Mouse (Mus musculus): ENCODE data around the gene Calm5. TPM values are rescaled to one million over a fixed set of nuclear protein-coding genes. Genes with fewer than 3 reads are reported as not detected.

Calm5 gene
- polyA plus RNA-seq, 1 experiment from 2014 or later, result not detected

GRCm38 (mm10) chr13:3862922-3863580 lies 9.1 kb downstream of the Calm5 start:
- no peaks in the 10 kb centered on the region for H3K36me3 ChIP-seq (ENCODE audit: insufficient read depth, low read length)
- no peak for ATAC-seq (ENCODE audit: low FRiP score, low TSS enrichment)
- H3K4me2 ChIP-seq (replicated peaks; ENCODE audit: low read depth, low read length), result no peak overlapping the region
- H3K9me3 ChIP-seq (ENCODE audit: low read length), result no peaks in the 10 kb centered on the region
- H3K27me3 ChIP-seq (ENCODE audit: insufficient read depth, low read length), result no peaks in the 10 kb centered on the region
- H3K27ac ChIP-seq (ENCODE audit: low read length), result no peak overlapping the region
- H3K9ac ChIP-seq (replicated peaks; ENCODE audit: low read length), result no peak overlapping the region
- no peaks in the 10 kb centered on the region for H3K4me1 ChIP-seq (ENCODE audit: insufficient read depth, low read length)
- WGBS, result 86% methylated on average over 10 of the region's 10 CpGs
- no peak overlapping the region for H3K4me3 ChIP-seq (ENCODE audit: low read length)

DNA sequence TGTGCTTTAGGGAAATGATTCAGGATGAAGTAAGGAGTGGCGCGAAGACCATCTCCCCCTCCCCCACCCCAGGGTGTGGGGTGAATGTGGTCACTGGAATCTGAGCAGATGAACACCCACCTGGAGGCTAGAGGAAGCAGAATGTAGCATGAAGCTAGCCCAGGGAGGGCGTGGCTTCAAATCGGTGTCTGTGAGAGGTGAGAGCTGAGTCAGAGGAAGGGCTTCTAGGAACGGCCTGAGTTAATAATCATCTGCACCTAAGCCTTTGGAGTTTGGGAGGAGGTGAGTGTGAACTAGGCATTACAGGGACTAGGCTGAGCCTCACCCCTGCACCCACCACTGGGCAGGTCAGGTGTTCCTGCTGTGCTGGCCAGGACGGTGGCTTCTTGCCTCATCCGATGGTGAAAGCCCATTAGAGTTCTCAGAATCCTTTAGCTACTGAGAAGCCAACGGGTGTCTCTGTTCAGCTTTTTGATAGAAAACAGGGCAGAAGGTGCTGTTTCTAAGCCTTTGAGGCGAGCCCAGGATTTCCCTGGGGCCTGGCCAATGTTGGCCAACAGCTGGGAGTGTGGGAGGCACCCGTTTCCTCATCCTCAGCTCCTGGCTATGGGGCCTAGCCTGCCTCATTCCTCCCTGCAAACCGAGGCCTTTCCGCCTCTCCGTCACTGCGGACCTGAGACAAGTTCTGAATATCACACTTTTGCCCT lies 11.8 kb downstream of the Calm5 start:
- H3K9ac ChIP-seq (replicated peaks; ENCODE audit: low read length), result no peak overlapping the region
- H3K4me1 ChIP-seq (ENCODE audit: insufficient read depth, low read length), result no peaks in the 10 kb centered on the region
- H3K27ac ChIP-seq (ENCODE audit: low read length), result no peak overlapping the region
- peak; percentile 74; the same call in 1 of the 2 replicates for ATAC-seq (ENCODE audit: low FRiP score, low TSS enrichment)
- WGBS, result 80% methylated on average over 14 of the region's 14 CpGs
- no peak overlapping the region for H3K4me2 ChIP-seq (replicated peaks; ENCODE audit: low read depth, low read length)
- no peaks in the 10 kb centered on the region for H3K27me3 ChIP-seq (ENCODE audit: insufficient read depth, low read length)
- no peaks in the 10 kb centered on the region for H3K9me3 ChIP-seq (ENCODE audit: low read length)
- no peaks in the 10 kb centered on the region for H3K36me3 ChIP-seq (ENCODE audit: insufficient read depth, low read length)
- no peak overlapping the region for H3K4me3 ChIP-seq (ENCODE audit: low read length)

DNA sequence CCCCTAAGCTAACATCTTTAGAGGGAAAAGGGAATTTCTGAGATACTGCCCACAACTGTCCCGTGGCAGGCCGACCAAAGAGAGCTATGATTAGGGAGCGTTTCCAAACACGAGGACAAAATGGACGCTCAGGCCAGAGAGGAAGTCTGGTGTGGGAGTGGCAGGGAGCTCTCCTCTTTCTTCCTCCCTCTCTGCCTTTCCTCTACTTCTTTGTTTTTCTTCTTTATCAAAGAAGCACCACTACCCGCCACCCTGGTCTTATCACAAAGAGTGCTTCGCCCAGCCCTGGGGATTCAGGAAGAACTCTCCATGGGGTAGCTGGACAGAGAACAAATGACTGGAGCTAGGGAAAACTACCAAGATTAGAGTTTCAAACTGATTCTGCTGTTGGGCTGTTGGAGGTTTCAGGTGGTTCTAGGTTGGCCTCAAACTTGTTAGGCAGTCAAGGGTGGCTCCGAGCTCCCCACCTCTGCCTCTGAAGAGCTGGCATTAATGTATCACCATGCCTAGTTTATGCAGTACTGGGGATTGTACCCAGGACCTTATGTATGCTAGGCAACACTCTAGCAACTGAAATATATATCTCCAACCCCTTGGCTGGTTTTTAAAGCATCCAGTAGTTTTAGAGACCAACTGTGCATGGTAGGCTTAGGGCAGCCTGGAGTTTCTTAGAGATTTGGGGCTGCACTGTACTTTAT lies 12.5 kb downstream of the Calm5 start:
- no peak for ATAC-seq (ENCODE audit: low FRiP score, low TSS enrichment)
- Histone ChIP-seq H3K27ac (ENCODE audit: low read length) (no peak overlapping the region), H3K9me3 (ENCODE audit: low read length) (no peaks in the 10 kb centered on the region), H3K36me3 (ENCODE audit: insufficient read depth, low read length) (no peaks in the 10 kb centered on the region), H3K9ac (replicated peaks; ENCODE audit: low read length) (no peak overlapping the region), H3K4me3 (ENCODE audit: low read length) (no peak overlapping the region), H3K4me2 (replicated peaks; ENCODE audit: low read depth, low read length) (no peak overlapping the region), H3K27me3 (ENCODE audit: insufficient read depth, low read length) (no peaks in the 10 kb centered on the region), H3K4me1 (ENCODE audit: insufficient read depth, low read length) (no peaks in the 10 kb centered on the region)
- WGBS, result 78% methylated on average over 8 of the region's 8 CpGs

DNA sequence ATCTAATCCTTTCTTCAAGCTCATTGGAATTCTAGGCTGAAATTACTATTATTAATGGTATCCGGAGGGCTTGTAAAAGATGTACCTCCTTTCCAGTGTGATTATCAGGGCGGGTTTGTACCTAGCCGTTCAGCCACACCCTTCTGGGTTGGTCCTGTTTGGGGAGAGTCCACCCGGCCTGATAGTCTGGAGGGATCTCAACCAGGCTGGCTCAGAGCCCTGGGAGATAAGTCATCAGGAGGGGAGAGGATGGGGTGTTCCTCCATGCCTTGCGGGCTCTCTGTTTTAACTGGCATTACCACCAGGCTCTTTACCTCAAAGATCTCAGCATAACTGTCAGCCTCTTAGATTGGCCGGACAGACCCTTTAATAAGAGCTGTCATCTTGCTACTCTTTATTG lies 13.2 kb downstream of the Calm5 start:
- Histone ChIP-seq H3K4me1 (ENCODE audit: insufficient read depth, low read length) (no peaks in the 10 kb centered on the region), H3K4me2 (replicated peaks; ENCODE audit: low read depth, low read length) (no peak overlapping the region), H3K27ac (ENCODE audit: low read length) (no peak overlapping the region), H3K4me3 (ENCODE audit: low read length) (no peak overlapping the region), H3K36me3 (ENCODE audit: insufficient read depth, low read length) (no peaks in the 10 kb centered on the region), H3K9ac (replicated peaks; ENCODE audit: low read length) (no peak overlapping the region), H3K27me3 (ENCODE audit: insufficient read depth, low read length) (no peaks in the 10 kb centered on the region), H3K9me3 (ENCODE audit: low read length) (no peaks in the 10 kb centered on the region)
- ATAC-seq (ENCODE audit: low FRiP score, low TSS enrichment), result no peak
- WGBS, result 83% methylated on average over 6 of the region's 6 CpGs

DNA sequence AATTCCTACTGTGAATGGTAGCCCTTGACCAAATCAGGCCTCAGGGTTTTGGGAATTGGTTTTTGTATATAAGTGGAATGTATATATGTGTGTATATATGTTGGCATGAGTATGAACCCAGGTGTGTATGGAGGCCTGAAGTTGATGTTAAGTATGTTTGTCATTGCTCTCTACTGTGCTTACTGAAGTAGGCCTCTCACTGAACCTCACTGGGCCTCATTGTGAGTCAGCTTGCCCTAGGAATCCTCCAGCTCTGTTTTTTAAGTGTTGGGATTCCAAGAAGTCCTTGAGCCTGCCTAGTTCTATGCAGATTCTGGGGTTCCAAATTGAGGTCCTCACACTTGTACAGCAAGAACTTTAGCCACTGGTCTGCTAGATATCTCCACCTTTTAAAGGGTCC lies 15.9 kb downstream of the Calm5 start:
- no peak overlapping the region for H3K4me2 ChIP-seq (replicated peaks; ENCODE audit: low read depth, low read length)
- H3K36me3 ChIP-seq (ENCODE audit: insufficient read depth, low read length), result no peaks in the 10 kb centered on the region
- no peak overlapping the region for H3K9ac ChIP-seq (replicated peaks; ENCODE audit: low read length)
- H3K27me3 ChIP-seq (ENCODE audit: insufficient read depth, low read length), result no peaks in the 10 kb centered on the region
- H3K4me1 ChIP-seq (ENCODE audit: insufficient read depth, low read length), result no peaks in the 10 kb centered on the region
- H3K4me3 ChIP-seq (ENCODE audit: low read length), result no peak overlapping the region
- H3K9me3 ChIP-seq (ENCODE audit: low read length), result no peaks in the 10 kb centered on the region
- H3K27ac ChIP-seq (ENCODE audit: low read length), result no peak overlapping the region
- no peak for ATAC-seq (ENCODE audit: low FRiP score, low TSS enrichment)

DNA sequence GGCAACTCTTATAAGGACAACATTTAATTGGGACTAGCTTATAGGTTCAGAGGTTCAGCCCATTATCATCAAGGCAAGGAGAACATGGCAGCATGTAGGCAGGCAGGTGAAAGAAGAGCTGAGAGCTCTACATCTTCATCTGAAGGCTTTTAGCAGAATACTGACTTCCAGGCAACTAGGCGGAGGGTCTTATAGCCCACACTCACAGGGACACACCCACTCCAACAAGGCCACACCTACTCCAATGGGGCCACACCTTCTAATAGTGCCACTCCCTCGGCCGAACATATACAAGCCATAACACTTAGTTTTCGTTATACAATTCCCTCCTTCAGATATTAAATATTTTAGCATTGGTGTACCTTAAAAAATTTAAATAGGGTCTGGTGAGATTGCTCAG lies 18.9 kb downstream of the Calm5 start:
- WGBS, result 93% methylated on average over 4 of the region's 4 CpGs
- 0 out of 2 replicates have a peak, but pooled peaks cover 5% of the 10 kb centered on the region for H3K4me1 ChIP-seq (ENCODE audit: insufficient read depth, low read length)
- no peak overlapping the region for H3K27ac ChIP-seq (ENCODE audit: low read length)
- no peak for ATAC-seq (ENCODE audit: low FRiP score, low TSS enrichment)
- no peaks in the 10 kb centered on the region for H3K27me3 ChIP-seq (ENCODE audit: insufficient read depth, low read length)
- H3K4me3 ChIP-seq (ENCODE audit: low read length), result no peak overlapping the region
- no peak overlapping the region for H3K4me2 ChIP-seq (replicated peaks; ENCODE audit: low read depth, low read length)
- no peaks in the 10 kb centered on the region for H3K36me3 ChIP-seq (ENCODE audit: insufficient read depth, low read length)
- H3K9me3 ChIP-seq (ENCODE audit: low read length), result no peaks in the 10 kb centered on the region
- H3K9ac ChIP-seq (replicated peaks; ENCODE audit: low read length), result no peak overlapping the region

- Histone ChIP-seq H3K4me2 (replicated peaks; ENCODE audit: low read depth, low read length) (no peak overlapping the region), H3K9me3 (ENCODE audit: low read length) (no peaks in the 10 kb centered on the region), H3K27me3 (ENCODE audit: insufficient read depth, low read length) (no peaks in the 10 kb centered on the region), H3K4me3 (ENCODE audit: low read length) (no peak overlapping the region), H3K36me3 (ENCODE audit: insufficient read depth, low read length) (peaks cover 3% of the 10 kb centered on the region), H3K27ac (ENCODE audit: low read length) (no peak overlapping the region), H3K9ac (replicated peaks; ENCODE audit: low read length) (no peak overlapping the region), H3K4me1 (ENCODE audit: insufficient read depth, low read length) (0 out of 2 replicates have a peak, but pooled peaks cover 5% of the 10 kb centered on the region)
- no peak for ATAC-seq (ENCODE audit: low FRiP score, low TSS enrichment)
- WGBS, result 66% methylated on average over 6 of the region's 6 CpGs
Observed at GRCm38 (mm10) chr13:3876448-3876847, 22.5 kb downstream of the Calm5 start.

- H3K4me1 ChIP-seq (ENCODE audit: insufficient read depth, low read length), result 0 out of 2 replicates have a peak, but pooled peaks cover 5% of the 10 kb centered on the region
- ATAC-seq (ENCODE audit: low FRiP score, low TSS enrichment), result peak; percentile 52; the same call in 1 of the 2 replicates
- no peak overlapping the region for H3K4me2 ChIP-seq (replicated peaks; ENCODE audit: low read depth, low read length)
- no peak overlapping the region for H3K4me3 ChIP-seq (ENCODE audit: low read length)
- 59% methylated on average over 6 of the region's 6 CpGs for WGBS
- no peak overlapping the region for H3K27ac ChIP-seq (ENCODE audit: low read length)
- peaks cover 10% of the 10 kb centered on the region for H3K36me3 ChIP-seq (ENCODE audit: insufficient read depth, low read length)
- H3K9me3 ChIP-seq (ENCODE audit: low read length), result no peaks in the 10 kb centered on the region
- no peaks in the 10 kb centered on the region for H3K27me3 ChIP-seq (ENCODE audit: insufficient read depth, low read length)
- no peak overlapping the region for H3K9ac ChIP-seq (replicated peaks; ENCODE audit: low read length)
Observed at GRCm38 (mm10) chr13:3877185-3877584, 23.2 kb downstream of the Calm5 start.

DNA sequence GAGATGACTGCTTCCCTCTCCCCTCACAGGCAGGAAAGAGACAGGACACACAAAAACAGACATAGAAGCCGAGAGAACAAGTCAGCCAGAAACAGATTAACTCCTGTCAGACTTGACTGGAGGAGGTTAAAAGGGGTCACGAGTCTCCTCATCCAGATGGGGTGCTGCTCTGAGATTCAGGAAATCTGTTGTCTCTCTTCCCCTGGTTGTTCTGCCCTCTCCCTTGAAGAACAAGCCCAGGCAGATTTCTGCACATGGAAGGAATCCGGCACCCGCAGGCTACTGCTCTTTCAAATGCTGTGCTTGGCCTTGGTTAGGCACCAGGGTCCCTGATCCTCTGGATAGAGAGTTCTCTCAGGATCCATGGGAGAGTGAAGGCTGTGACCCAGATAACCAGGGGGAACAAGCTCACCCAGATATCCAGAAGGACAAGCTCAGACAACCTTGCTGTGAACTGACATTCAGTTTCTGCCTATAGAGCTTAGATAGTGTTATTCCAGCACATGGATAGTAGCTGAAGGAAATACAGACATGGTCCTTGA lies 23.8 kb downstream of the Calm5 start:
- Histone ChIP-seq H3K9ac (replicated peaks; ENCODE audit: low read length) (no peak overlapping the region), H3K4me1 (ENCODE audit: insufficient read depth, low read length) (0 out of 2 replicates have a peak, but pooled peaks cover 5% of the 10 kb centered on the region), H3K4me2 (replicated peaks; ENCODE audit: low read depth, low read length) (no peak overlapping the region), H3K36me3 (ENCODE audit: insufficient read depth, low read length) (peaks cover 12% of the 10 kb centered on the region), H3K9me3 (ENCODE audit: low read length) (no peaks in the 10 kb centered on the region), H3K4me3 (ENCODE audit: low read length) (no peak overlapping the region), H3K27ac (ENCODE audit: low read length) (no peak overlapping the region), H3K27me3 (ENCODE audit: insufficient read depth, low read length) (no peaks in the 10 kb centered on the region)
- peak; percentile 32; the same call in 1 of the 2 replicates for ATAC-seq (ENCODE audit: low FRiP score, low TSS enrichment)
- 45% methylated on average over 4 of the region's 4 CpGs for WGBS

Data from kidney, embryonic 16.5 days (tissue).